Mouse (Mus musculus): ENCODE data around the gene Spin1. TPM values are rescaled to one million over a fixed set of nuclear protein-coding genes. Genes with fewer than 3 reads are reported as not detected.

Gene Spin1
- total RNA-seq (2023): 10 to 100 TPM; 58.8 to 68.3 TPM

DNA sequence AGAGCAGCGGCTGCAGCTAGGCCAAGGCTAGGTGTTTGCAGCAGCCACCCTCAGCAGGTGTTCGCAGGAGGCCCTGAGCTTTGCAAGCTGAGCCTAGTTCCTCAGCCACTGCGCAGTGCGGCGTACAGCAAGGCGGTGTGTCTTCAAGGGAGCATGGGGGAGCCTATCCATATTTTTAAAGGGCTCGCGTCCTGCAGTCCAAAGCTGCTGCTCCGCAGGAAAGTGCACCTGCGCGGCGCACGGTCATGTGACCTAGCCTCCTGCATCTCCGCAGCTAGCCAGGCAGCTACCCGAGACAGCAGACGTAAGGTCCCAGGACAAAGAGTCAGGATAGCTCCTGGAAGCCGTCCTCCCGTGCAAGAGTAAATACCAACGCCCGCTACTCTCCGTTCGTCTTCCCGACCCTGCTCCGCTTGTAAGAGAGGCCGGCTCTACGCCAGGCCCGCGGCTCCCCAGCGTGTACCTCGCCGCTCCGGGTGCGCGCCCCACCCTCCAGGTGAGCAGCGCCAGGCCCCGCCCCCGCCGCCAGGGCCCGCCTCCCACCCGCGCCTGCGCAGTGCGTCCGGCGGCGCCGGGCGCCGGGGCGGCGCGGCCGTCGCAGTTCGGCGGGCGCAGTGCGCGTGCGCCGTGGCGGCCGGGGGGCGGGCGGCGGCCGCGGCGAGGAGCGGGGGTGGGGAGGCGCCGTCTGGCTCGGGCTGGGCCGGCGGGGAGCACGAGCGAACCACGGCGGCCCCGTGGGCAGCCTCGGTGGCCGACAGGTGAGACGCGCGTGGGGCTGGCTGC is at the start of gene Spin1:
Gene Spin1 (plus strand): TSS at position 648 of the 783 bp plus-strand sequence.

DNA sequence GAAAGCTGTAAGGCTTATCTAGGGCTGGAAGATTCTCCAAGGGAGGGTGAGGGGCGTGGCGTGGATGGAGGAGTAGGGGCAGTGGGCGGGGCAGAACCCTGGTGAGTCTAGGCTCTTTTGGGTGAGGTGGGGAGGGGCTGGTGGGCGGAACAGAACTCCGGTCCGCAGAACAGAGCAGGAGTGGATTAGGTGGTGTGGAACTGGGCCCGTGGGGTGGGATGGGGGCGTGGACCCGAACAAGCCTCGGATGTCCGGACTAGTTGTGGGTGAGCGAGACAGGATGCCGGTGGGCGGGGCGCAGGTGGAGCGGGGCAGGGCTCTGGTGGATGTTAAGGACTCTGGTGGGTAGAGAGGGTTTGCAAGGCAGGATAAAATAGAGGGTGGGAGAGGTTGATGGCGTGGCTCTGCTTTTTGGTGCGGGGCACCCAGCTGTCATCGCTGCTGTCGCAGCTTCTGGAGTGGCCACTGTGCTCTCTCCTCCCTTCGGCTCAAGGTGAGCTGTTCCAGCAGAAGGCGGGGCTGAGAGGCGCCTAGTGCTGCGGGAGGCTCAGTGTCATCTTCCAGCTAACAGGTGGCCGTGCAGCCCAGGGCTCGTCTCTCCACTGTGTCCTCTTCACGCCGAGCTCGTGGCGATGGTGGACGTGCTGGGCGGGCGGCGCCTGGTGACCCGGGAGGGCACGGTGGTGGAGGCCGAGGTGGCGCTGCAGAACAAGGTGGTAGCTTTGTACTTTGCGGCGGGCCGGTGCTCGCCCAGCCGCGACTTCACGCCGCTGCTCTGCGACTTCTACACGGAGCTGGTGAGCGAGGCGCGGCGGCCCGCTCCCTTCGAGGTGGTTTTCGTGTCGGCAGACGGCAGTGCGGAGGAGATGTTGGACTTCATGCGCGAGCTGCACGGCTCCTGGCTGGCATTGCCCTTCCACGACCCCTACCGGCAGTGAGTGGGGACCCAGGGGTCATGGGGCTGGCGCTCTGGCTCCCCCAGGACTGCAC is 70.3 kb downstream of the Spin1 start, which contains the start of gene Nxnl2:
Gene Nxnl2 (plus strand): TSS at position 332 of the 990 bp plus-strand sequence.

Other genes with a start within 250 kb of the Spin1 start
- 1 to 10 TPM; 2.0 to 2.1 TPM for gene Nxnl2, start 70.1 kb downstream of the Spin1 start, total RNA-seq (2023)

All from B cell, adult 67 days (primary cell).